Mouse (Mus musculus) lung, adult 2 months (tissue): ENCODE data around the gene Apom.

Source experiments
- CTCF ChIP-seq: fragments of 200-500 bp; IDR thresholded peaks from 2 replicates; pipeline ENCODE4 v1.5.1; 2011; ENCODE audit warnings: mild to moderate bottlenecking, low read length, control low read depth; ENCODE audit not compliant: insufficient read depth
- POLR2A ChIP-seq: fragments of 200-500 bp; IDR thresholded peaks from 2 replicates; pipeline ENCODE4 v1.6.1; 2011; ENCODE audit warnings: low read depth, mild to moderate bottlenecking, control low read depth, low read length, borderline replicate concordance; ENCODE audit errors: extremely low read depth

GRCm38 (mm10) chr17:35175382-35175781, 43.5 kb upstream of the Apom start:
- no peak for TF ChIP-seq POLR2A
- TF ChIP-seq CTCF: no peak
